Mouse (Mus musculus) ovary, postnatal 36 days (tissue): Measurements from ENCODE around the gene Tbrg1.

Source experiments
- DNase-seq: peaks from one replicate; pipeline ENCODE4 v3.0.0; 2022; ENCODE audit warnings: low spot score, mixed read lengths

Tbrg1 gene

GRCm38 (mm10) chr9:37656931-37657481, at the start of gene Tbrg1:
Gene Tbrg1, minus strand, starts transcription at chr9:37657312.
- peak; percentile 85 for DNase-seq

- no peak for DNase-seq
Measured at GRCm38 (mm10) chr9:37689970-37690686, 33.0 kb upstream of the Tbrg1 start.

- DNase-seq, result no peak
Measured at GRCm38 (mm10) chr9:37687941-37688303, 30.8 kb upstream of the Tbrg1 start.

- DNase-seq, result no peak
Measured at GRCm38 (mm10) chr9:37687288-37687940, 30.3 kb upstream of the Tbrg1 start.

- no peak for DNase-seq
Measured at GRCm38 (mm10) chr9:37681123-37681522, 24.0 kb upstream of the Tbrg1 start.

GRCm38 (mm10) chr9:37675287-37675686, 18.2 kb upstream of the Tbrg1 start:
- DNase-seq, result no peak

GRCm38 (mm10) chr9:37670261-37670660, 13.1 kb upstream of the Tbrg1 start:
- no peak for DNase-seq

GRCm38 (mm10) chr9:37669678-37670077, 12.6 kb upstream of the Tbrg1 start:
- no peak for DNase-seq

- DNase-seq, result no peak
Measured at GRCm38 (mm10) chr9:37669115-37669514, 12.0 kb upstream of the Tbrg1 start, which contains the start of gene Panx3. Gene Panx3, minus strand, starts transcription at chr9:37669235.

- DNase-seq, result no peak
Measured at GRCm38 (mm10) chr9:37666045-37666444, 8.9 kb upstream of the Tbrg1 start.

GRCm38 (mm10) chr9:37664604-37665003, 7.5 kb upstream of the Tbrg1 start:
- no peak for DNase-seq

GRCm38 (mm10) chr9:37663210-37663609, 6.1 kb upstream of the Tbrg1 start:
- no peak for DNase-seq

- DNase-seq, result no peak
Measured at GRCm38 (mm10) chr9:37659413-37659812, 2.3 kb upstream of the Tbrg1 start.

- DNase-seq, result peak; percentile 8
Measured at GRCm38 (mm10) chr9:37656439-37656881, 652 bp downstream of the Tbrg1 start.

GRCm38 (mm10) chr9:37655961-37656360, 1.2 kb downstream of the Tbrg1 start:
- no peak for DNase-seq

GRCm38 (mm10) chr9:37653836-37654235, 3.3 kb downstream of the Tbrg1 start:
- no peak for DNase-seq

- DNase-seq, result no peak
Measured at GRCm38 (mm10) chr9:37650639-37651038, 6.5 kb downstream of the Tbrg1 start.

GRCm38 (mm10) chr9:37646246-37646645, 10.9 kb downstream of the Tbrg1 start:
- DNase-seq, result no peak

GRCm38 (mm10) chr9:37638721-37639120, 18.4 kb downstream of the Tbrg1 start:
- DNase-seq, result no peak

GRCm38 (mm10) chr9:37636800-37637542, 20.1 kb downstream of the Tbrg1 start:
- DNase-seq, result no peak

GRCm38 (mm10) chr9:37636335-37636734, 20.8 kb downstream of the Tbrg1 start:
- DNase-seq, result peak; percentile 47

- DNase-seq, result no peak
Measured at GRCm38 (mm10) chr9:37634269-37634668, 22.8 kb downstream of the Tbrg1 start.

GRCm38 (mm10) chr9:37632305-37632704, 24.8 kb downstream of the Tbrg1 start:
- no peak for DNase-seq
